Mouse (Mus musculus) neural tube, embryonic 14.5 days (tissue): ENCODE data around the gene Rab15. TPM values are rescaled to one million over a fixed set of nuclear protein-coding genes. Genes with fewer than 3 reads are reported as not detected.

ENCODE experiments used
- ATAC-seq: fragments of 200-750 bp; cut with Nextera tagmentation; 2 replicates; pipeline ENCODE4 v1.8.0; 2017; ENCODE audit warnings: low read depth, mild to moderate bottlenecking, moderate TSS enrichment, moderate library complexity
- H3K27ac ChIP-seq: fragments of 300-500 bp; sonication (generic); 2 replicates; pipeline ENCODE4 v1.5.1; 2014; ENCODE audit warnings: low read depth, mild to moderate bottlenecking, control low read depth, low read length, moderate library complexity, mixed read lengths
- H3K27me3 ChIP-seq: fragments of 300-500 bp; sonication (generic); 2 replicates; pipeline ENCODE4 v1.6.1; 2014; ENCODE audit warnings: low read length; ENCODE audit not compliant: control insufficient read depth, insufficient read depth
- H3K36me3 ChIP-seq: fragments of 300-500 bp; sonication (generic); 2 replicates; pipeline ENCODE4 v1.6.1; 2014; ENCODE audit warnings: low read length, mixed read lengths; ENCODE audit not compliant: control insufficient read depth, insufficient read depth
- H3K4me1 ChIP-seq: fragments of 300-500 bp; sonication (generic); 2 replicates; pipeline ENCODE4 v1.6.1; 2014; ENCODE audit warnings: low read length; ENCODE audit not compliant: control insufficient read depth, insufficient read depth
- H3K4me2 ChIP-seq: fragments of 300-500 bp; sonication (generic); 2 replicates; pipeline ENCODE4 v1.6.1; 2014; ENCODE audit warnings: mild to moderate bottlenecking, low read depth, low read length, control low read depth
- H3K4me3 ChIP-seq: fragments of 300-500 bp; sonication (generic); 2 replicates; pipeline ENCODE4 v1.5.1; 2014; ENCODE audit warnings: low read depth, low read length, control low read depth, mixed read lengths
- H3K9ac ChIP-seq: fragments of 300-500 bp; sonication (generic); replicated peaks from 2 replicates; pipeline ENCODE4 v1.6.1; 2014; ENCODE audit warnings: low read depth, mild to moderate bottlenecking, control low read depth, low read length, mixed read lengths
- H3K9me3 ChIP-seq: fragments of 300-500 bp; sonication (generic); 2 replicates; pipeline ENCODE4 v1.6.1; 2016; ENCODE audit warnings: low read length; ENCODE audit not compliant: control insufficient read depth
- WGBS: fragments of 180-500 bp; shearing (Covaris S2); extraction: QIAGEN DNeasy Blood & Tissue Kit; methylation state at CpG from one replicate; pipeline ENCODE4 v1.1.7; 2014; 5-methylcytosine and 5-hydroxymethylcytosine counted together
- polyA plus RNA-seq: library from polyadenylated mRNA; unstranded; fragments of >200 nt; fragmentation: Nextera tagmentation; extraction: Ambion mirVana; gene quantifications from 2 replicates; pipeline ENCODE4 v1.2.1, GENCODE M21; 2014

Rab15 gene
- polyA plus RNA-seq, 1 experiment from 2014 or later = 22.3 TPM

- 74% methylated on average over 16 of the region's 16 CpGs for WGBS
- ATAC-seq = no peak
- H3K4me2 ChIP-seq = no peak overlapping the region
These were observed 71.7 kb downstream of the Rab15 start for GRCm38 (mm10) chr12:76750866-76751459.

More at GRCm38 (mm10) chr12:76750866-76751459, 71.7 kb downstream of the Rab15 start:
- H3K27me3 ChIP-seq = no peaks in the 10 kb centered on the region
- no peaks in the 10 kb centered on the region for H3K36me3 ChIP-seq
- H3K9me3 ChIP-seq = no peaks in the 10 kb centered on the region
- no peak overlapping the region for H3K4me3 ChIP-seq
- H3K4me1 ChIP-seq = no peaks in the 10 kb centered on the region
- H3K27ac ChIP-seq = no peak overlapping the region
- H3K9ac ChIP-seq = no peak overlapping the region

Other genes with a start within 250 kb of the Rab15 start
- 12.1 and 12.7 TPM in 2 replicates for gene Sptb, start 112.4 kb downstream of the Rab15 start, polyA plus RNA-seq
- 150 and 179 TPM in 2 replicates for gene Churc1, start 57.4 kb downstream of the Rab15 start, polyA plus RNA-seq
- 40.2 and 44.0 TPM in 2 replicates for gene Fntb, start 57.3 kb downstream of the Rab15 start, polyA plus RNA-seq
- not detected in 2 replicates for gene Gpx2, start 27.4 kb downstream of the Rab15 start, polyA plus RNA-seq
- gene Max, start 139.3 kb upstream of the Rab15 start, polyA plus RNA-seq = 27.2 and 64.9 TPM in 2 replicates